Mouse (Mus musculus) heart, embryonic 10.5 days (tissue): ENCODE measurements around the gene Gm10961. TPM values are rescaled to one million over a fixed set of nuclear protein-coding genes. Genes with fewer than 3 reads are reported as not detected.

Experiments
- DNase-seq: peaks from one replicate; pipeline ENCODE4 v3.0.0-alpha.2; 2017; ENCODE audit warnings: low spot score
- H3K27ac ChIP-seq: fragments of 300-500 bp; sonication (generic); 2 replicates; pipeline ENCODE4 v1.5.1; 2016; ENCODE audit warnings: mild to moderate bottlenecking
- H3K27me3 ChIP-seq: fragments of 300-500 bp; sonication (generic); 2 replicates; pipeline ENCODE4 v1.6.1; 2016; ENCODE audit warnings: mild to moderate bottlenecking; ENCODE audit not compliant: poor library complexity, insufficient read depth, severe bottlenecking
- H3K36me3 ChIP-seq: fragments of 300-500 bp; sonication (generic); 2 replicates; pipeline ENCODE4 v1.6.1; 2016; ENCODE audit warnings: mild to moderate bottlenecking, moderate library complexity
- H3K4me1 ChIP-seq: fragments of 300-500 bp; sonication (generic); 2 replicates; pipeline ENCODE4 v1.6.1; 2016; ENCODE audit warnings: mild to moderate bottlenecking
- H3K4me3 ChIP-seq: fragments of 300-500 bp; sonication (generic); 2 replicates; pipeline ENCODE4 v1.5.1; 2016; ENCODE audit warnings: mild to moderate bottlenecking, moderate library complexity
- H3K9me3 ChIP-seq: fragments of 300-500 bp; sonication (generic); 2 replicates; pipeline ENCODE4 v1.6.1; 2016; ENCODE audit warnings: mild to moderate bottlenecking, moderate library complexity
- WGBS: fragments of 180-500 bp; shearing (Covaris S2); methylation state at CpG from one replicate; pipeline ENCODE4 v1.1.7; 2016; 5-methylcytosine and 5-hydroxymethylcytosine counted together
- polyA plus RNA-seq: library from polyadenylated mRNA; unstranded; fragments of >200 nt; fragmentation: Nextera tagmentation; extraction: Ambion mirVana; gene quantifications from 2 replicates; pipeline ENCODE4 v1.2.1, GENCODE M21; 2016

Gene Gm10961
- polyA plus RNA-seq, 1 experiment from 2014 or later: not detected

GRCm38 (mm10) chr3:107622537-107622936, 8.6 kb upstream of the Gm10961 start:
- DNase-seq: peak; percentile 50
- H3K27me3 ChIP-seq: no peaks in the 10 kb centered on the region
- H3K36me3 ChIP-seq: peaks cover 97% of the 10 kb centered on the region
- WGBS: 89% methylated on average over 7 of the region's 7 CpGs
- H3K4me3 ChIP-seq: no peak overlapping the region
- H3K9me3 ChIP-seq: no peaks in the 10 kb centered on the region
- no peak overlapping the region for H3K27ac ChIP-seq
- H3K4me1 ChIP-seq: peaks cover 6% of the 10 kb centered on the region; the same call in 1 of the 2 replicates

- peaks cover 90% of the 10 kb centered on the region for H3K36me3 ChIP-seq
- H3K27ac ChIP-seq: no peak overlapping the region
- H3K4me1 ChIP-seq: peaks cover 6% of the 10 kb centered on the region; the same call in 1 of the 2 replicates
- DNase-seq: peak; percentile 58
- no peaks in the 10 kb centered on the region for H3K9me3 ChIP-seq
- 95% methylated on average over 8 of the region's 8 CpGs for WGBS
- H3K4me3 ChIP-seq: no peak overlapping the region
- H3K27me3 ChIP-seq: no peaks in the 10 kb centered on the region
Observed at GRCm38 (mm10) chr3:107624424-107624823, 6.7 kb upstream of the Gm10961 start.

- Histone ChIP-seq H3K4me1 (peaks cover 12% of the 10 kb centered on the region), H3K9me3 (no peaks in the 10 kb centered on the region), H3K4me3 (no peak overlapping the region), H3K36me3 (peaks cover 85% of the 10 kb centered on the region), H3K27me3 (no peaks in the 10 kb centered on the region), H3K27ac (no peak overlapping the region)
- WGBS: 91% methylated on average over 8 of the region's 8 CpGs
- DNase-seq: peak; percentile 68
Observed at GRCm38 (mm10) chr3:107625536-107625935, 5.6 kb upstream of the Gm10961 start.

GRCm38 (mm10) chr3:107626751-107627150, 4.4 kb upstream of the Gm10961 start:
- H3K27ac ChIP-seq: no peak overlapping the region
- 90% methylated on average over 8 of the region's 8 CpGs for WGBS
- H3K9me3 ChIP-seq: no peaks in the 10 kb centered on the region

GRCm38 (mm10) chr3:107627641-107628040, 3.5 kb upstream of the Gm10961 start:
- 91% methylated on average over 7 of the region's 7 CpGs for WGBS
- no peak overlapping the region for H3K27ac ChIP-seq
- peaks cover 64% of the 10 kb centered on the region for H3K36me3 ChIP-seq
- H3K4me3 ChIP-seq: no peak overlapping the region
- H3K4me1 ChIP-seq: peaks cover 14% of the 10 kb centered on the region
- peak; percentile 58 for DNase-seq
- H3K27me3 ChIP-seq: no peaks in the 10 kb centered on the region
- H3K9me3 ChIP-seq: no peaks in the 10 kb centered on the region

More at GRCm38 (mm10) chr3:107626751-107627150, 4.4 kb upstream of the Gm10961 start:
- peaks cover 73% of the 10 kb centered on the region for H3K36me3 ChIP-seq
- peaks cover 14% of the 10 kb centered on the region for H3K4me1 ChIP-seq
- H3K27me3 ChIP-seq: no peaks in the 10 kb centered on the region
- DNase-seq: peak; percentile 42
- H3K4me3 ChIP-seq: no peak overlapping the region

GRCm38 (mm10) chr3:107628551-107628950, 2.6 kb upstream of the Gm10961 start:
- no peak overlapping the region for H3K4me3 ChIP-seq
- no peaks in the 10 kb centered on the region for H3K27me3 ChIP-seq
- DNase-seq: peak; percentile 24
- WGBS: 96% methylated on average over 2 of the region's 2 CpGs
- H3K9me3 ChIP-seq: no peaks in the 10 kb centered on the region
- H3K36me3 ChIP-seq: peaks cover 55% of the 10 kb centered on the region
- peaks cover 14% of the 10 kb centered on the region for H3K4me1 ChIP-seq
- no peak overlapping the region for H3K27ac ChIP-seq

- Histone ChIP-seq H3K4me3 (no peak overlapping the region), H3K27me3 (no peaks in the 10 kb centered on the region), H3K36me3 (peaks cover 46% of the 10 kb centered on the region), H3K4me1 (peaks cover 14% of the 10 kb centered on the region), H3K27ac (no peak overlapping the region), H3K9me3 (no peaks in the 10 kb centered on the region)
- peak; percentile 24 for DNase-seq
- 95% methylated on average over 4 of the region's 4 CpGs for WGBS
Observed at GRCm38 (mm10) chr3:107629411-107629810, 1.7 kb upstream of the Gm10961 start.

- H3K4me3 ChIP-seq: peak within 1 kb of the TSS; percentile 99
- under 1% methylated on average over 35 of the region's 35 CpGs for WGBS
- H3K4me1 ChIP-seq: peaks cover 21% of the 10 kb centered on the region
- H3K27ac ChIP-seq: peak within 1 kb of the TSS; percentile 99
- DNase-seq: peak; percentile 98
- H3K36me3 ChIP-seq: peaks cover 25% of the 10 kb centered on the region
- H3K9me3 ChIP-seq: no peaks in the 10 kb centered on the region
- H3K27me3 ChIP-seq: no peaks in the 10 kb centered on the region
Observed at GRCm38 (mm10) chr3:107631523-107631958, 419 bp downstream of the Gm10961 start, which contains the start of gene Strip1. TSS of gene Strip1 (minus strand) at chr3:107631694.

GRCm38 (mm10) chr3:107632786-107633185, 1.7 kb downstream of the Gm10961 start:
- peak; percentile 58 for DNase-seq
- Histone ChIP-seq H3K36me3 (peaks cover 12% of the 10 kb centered on the region), H3K27me3 (no peaks in the 10 kb centered on the region), H3K4me1 (peaks cover 21% of the 10 kb centered on the region), H3K27ac (no peak overlapping the region), H3K9me3 (no peaks in the 10 kb centered on the region), H3K4me3 (no peak overlapping the region)
- WGBS: 90% methylated on average over 4 of the region's 4 CpGs

GRCm38 (mm10) chr3:107633906-107634305, 2.8 kb downstream of the Gm10961 start:
- DNase-seq: peak; percentile 61

GRCm38 (mm10) chr3:107635836-107636235, 4.7 kb downstream of the Gm10961 start:
- 40% methylated on average over 8 of the region's 8 CpGs for WGBS
- H3K4me3 ChIP-seq: no peak overlapping the region
- peaks cover 11% of the 10 kb centered on the region for H3K4me1 ChIP-seq
- DNase-seq: peak; percentile 70
- H3K36me3 ChIP-seq: no peaks in the 10 kb centered on the region
- no peak overlapping the region; the same call in 1 of the 2 replicates for H3K27ac ChIP-seq
- H3K9me3 ChIP-seq: no peaks in the 10 kb centered on the region
- no peaks in the 10 kb centered on the region for H3K27me3 ChIP-seq

More at GRCm38 (mm10) chr3:107633906-107634305, 2.8 kb downstream of the Gm10961 start:
- Histone ChIP-seq H3K36me3 (peaks cover 5% of the 10 kb centered on the region), H3K4me3 (no peak overlapping the region), H3K4me1 (peaks cover 21% of the 10 kb centered on the region), H3K27me3 (no peaks in the 10 kb centered on the region), H3K27ac (no peak overlapping the region), H3K9me3 (no peaks in the 10 kb centered on the region)
- 88% methylated on average over 9 of the region's 9 CpGs for WGBS

- 58% methylated on average over 3 of the region's 3 CpGs for WGBS
- H3K4me1 ChIP-seq: peaks cover 10% of the 10 kb centered on the region
- no peaks in the 10 kb centered on the region for H3K36me3 ChIP-seq
- DNase-seq: peak; percentile 66
- no peak overlapping the region; the same call in 1 of the 2 replicates for H3K27ac ChIP-seq
- no peaks in the 10 kb centered on the region for H3K9me3 ChIP-seq
- no peak overlapping the region for H3K4me3 ChIP-seq
- H3K27me3 ChIP-seq: no peaks in the 10 kb centered on the region
Observed at GRCm38 (mm10) chr3:107636236-107636635, 5.1 kb downstream of the Gm10961 start.

GRCm38 (mm10) chr3:107637606-107638172, 6.6 kb downstream of the Gm10961 start:
- Histone ChIP-seq H3K27ac (no peak overlapping the region), H3K9me3 (no peaks in the 10 kb centered on the region), H3K27me3 (no peaks in the 10 kb centered on the region), H3K4me1 (peaks cover 7% of the 10 kb centered on the region), H3K4me3 (no peak overlapping the region), H3K36me3 (no peaks in the 10 kb centered on the region)
- WGBS: 57% methylated on average over 5 of the region's 5 CpGs
- DNase-seq: peak; percentile 45
